Mouse (Mus musculus) forebrain, embryonic 15.5 days (tissue): Measurements from ENCODE around the gene Cdkal1. TPM values are rescaled to one million over a fixed set of nuclear protein-coding genes. Genes with fewer than 3 reads are reported as not detected.

Source experiments
- ATAC-seq: fragments of 200-750 bp; cut with Nextera tagmentation; replicated peaks from 2 replicates; pipeline ENCODE4 v1.8.0; 2017; ENCODE audit warnings: mild to moderate bottlenecking, moderate TSS enrichment, moderate library complexity
- H3K27ac ChIP-seq: fragments of 300-500 bp; sonication (generic); replicated peaks from 2 replicates; pipeline ENCODE4 v1.5.1; 2015; ENCODE audit warnings: mild to moderate bottlenecking, inconsistent platforms
- H3K27me3 ChIP-seq: fragments of 300-500 bp; sonication (generic); 2 replicates; pipeline ENCODE4 v1.6.1; 2015; ENCODE audit warnings: inconsistent platforms
- H3K36me3 ChIP-seq: fragments of 300-500 bp; sonication (generic); 2 replicates; pipeline ENCODE4 v1.6.1; 2015; ENCODE audit warnings: mild to moderate bottlenecking, inconsistent platforms
- H3K4me1 ChIP-seq: fragments of 300-500 bp; sonication (generic); 2 replicates; pipeline ENCODE4 v1.6.1; 2015; ENCODE audit warnings: inconsistent platforms
- H3K4me2 ChIP-seq: fragments of 300-500 bp; sonication (generic); replicated peaks from 2 replicates; pipeline ENCODE4 v1.6.1; 2015; ENCODE audit warnings: mild to moderate bottlenecking, inconsistent platforms
- H3K4me3 ChIP-seq: fragments of 300-500 bp; sonication (generic); 2 replicates; pipeline ENCODE4 v1.5.1; 2015; ENCODE audit warnings: mild to moderate bottlenecking, inconsistent platforms
- H3K9ac ChIP-seq: fragments of 300-500 bp; sonication (generic); replicated peaks from 2 replicates; pipeline ENCODE4 v1.6.1; 2015; ENCODE audit warnings: mild to moderate bottlenecking, inconsistent platforms
- H3K9me3 ChIP-seq: fragments of 300-500 bp; sonication (generic); 2 replicates; pipeline ENCODE4 v1.6.1; 2016; ENCODE audit warnings: inconsistent platforms
- WGBS: fragments of 180-500 bp; shearing (Covaris S2); methylation state at CpG from one replicate; pipeline ENCODE4 v1.1.7; 2015; ENCODE audit warnings: mixed read lengths; 5-methylcytosine and 5-hydroxymethylcytosine counted together
- polyA plus RNA-seq: library from polyadenylated mRNA; unstranded; fragments of >200 nt; fragmentation: Nextera tagmentation; extraction: Ambion mirVana; gene quantifications from 2 replicates; pipeline ENCODE4 v1.2.1, GENCODE M21; 2015

Gene Cdkal1
- polyA plus RNA-seq, 1 experiment from 2014 or later = 28.0 TPM

GRCm38 (mm10) chr13:29679479-29680186, 175.8 kb downstream of the Cdkal1 start:
- Histone ChIP-seq H3K27me3 (no peaks in the 10 kb centered on the region), H3K9me3 (no peaks in the 10 kb centered on the region), H3K27ac (no peak overlapping the region), H3K36me3 (no peaks in the 10 kb centered on the region), H3K4me1 (no peaks in the 10 kb centered on the region), H3K9ac (no peak overlapping the region), H3K4me2 (no peak overlapping the region), H3K4me3 (no peak overlapping the region)
- no peak for ATAC-seq
- WGBS = 91% methylated on average over 11 of the region's 11 CpGs

- no peaks in the 10 kb centered on the region for H3K9me3 ChIP-seq
- no peaks in the 10 kb centered on the region for H3K36me3 ChIP-seq
- H3K27ac ChIP-seq = no peak overlapping the region
- 93% methylated on average over 4 of the region's 4 CpGs for WGBS
- H3K27me3 ChIP-seq = no peaks in the 10 kb centered on the region
- H3K4me3 ChIP-seq = no peak overlapping the region
- no peaks in the 10 kb centered on the region for H3K4me1 ChIP-seq
- ATAC-seq = no peak
- no peak overlapping the region for H3K4me2 ChIP-seq
- H3K9ac ChIP-seq = no peak overlapping the region
Observed at GRCm38 (mm10) chr13:29677559-29677958, 177.9 kb downstream of the Cdkal1 start.

- Histone ChIP-seq H3K36me3 (no peaks in the 10 kb centered on the region), H3K4me3 (no peak overlapping the region), H3K27me3 (no peaks in the 10 kb centered on the region), H3K4me1 (no peaks in the 10 kb centered on the region), H3K27ac (no peak overlapping the region), H3K4me2 (no peak overlapping the region), H3K9me3 (no peaks in the 10 kb centered on the region), H3K9ac (no peak overlapping the region)
- WGBS = 89% methylated on average over 3 of the region's 3 CpGs
- ATAC-seq = no peak
Observed at GRCm38 (mm10) chr13:29670626-29671025, 184.8 kb downstream of the Cdkal1 start.

- no peak for ATAC-seq
- H3K27ac ChIP-seq = no peak overlapping the region
- no peak overlapping the region for H3K4me2 ChIP-seq
- H3K27me3 ChIP-seq = no peaks in the 10 kb centered on the region
- H3K9ac ChIP-seq = no peak overlapping the region
- no peaks in the 10 kb centered on the region for H3K36me3 ChIP-seq
- no peaks in the 10 kb centered on the region for H3K9me3 ChIP-seq
- H3K4me1 ChIP-seq = no peaks in the 10 kb centered on the region
- WGBS = 81% methylated on average over 3 of the region's 3 CpGs
- H3K4me3 ChIP-seq = no peak overlapping the region
Observed at GRCm38 (mm10) chr13:29663908-29664307, 191.6 kb downstream of the Cdkal1 start.

- H3K4me2 ChIP-seq = no peak overlapping the region
- H3K27ac ChIP-seq = no peak overlapping the region
- no peak for ATAC-seq
- no peaks in the 10 kb centered on the region for H3K4me1 ChIP-seq
- H3K4me3 ChIP-seq = no peak overlapping the region
- no peaks in the 10 kb centered on the region for H3K9me3 ChIP-seq
- H3K27me3 ChIP-seq = no peaks in the 10 kb centered on the region
- no peak overlapping the region for H3K9ac ChIP-seq
- no peaks in the 10 kb centered on the region for H3K36me3 ChIP-seq
- 88% methylated on average over 11 of the region's 11 CpGs for WGBS
Observed at GRCm38 (mm10) chr13:29655841-29656365, 199.6 kb downstream of the Cdkal1 start.

GRCm38 (mm10) chr13:29653407-29653806, 202.1 kb downstream of the Cdkal1 start:
- Histone ChIP-seq H3K4me1 (no peaks in the 10 kb centered on the region), H3K4me2 (no peak overlapping the region), H3K36me3 (no peaks in the 10 kb centered on the region), H3K9me3 (no peaks in the 10 kb centered on the region), H3K27me3 (no peaks in the 10 kb centered on the region), H3K27ac (no peak overlapping the region), H3K4me3 (no peak overlapping the region), H3K9ac (no peak overlapping the region)
- 89% methylated on average over 4 of the region's 4 CpGs for WGBS
- ATAC-seq = no peak

GRCm38 (mm10) chr13:29652791-29653190, 202.7 kb downstream of the Cdkal1 start:
- H3K9ac ChIP-seq = no peak overlapping the region
- H3K4me2 ChIP-seq = no peak overlapping the region
- H3K4me3 ChIP-seq = no peak overlapping the region
- H3K9me3 ChIP-seq = no peaks in the 10 kb centered on the region
- no peaks in the 10 kb centered on the region for H3K4me1 ChIP-seq
- WGBS = 86% methylated on average over 6 of the region's 6 CpGs
- no peaks in the 10 kb centered on the region for H3K27me3 ChIP-seq
- H3K27ac ChIP-seq = no peak overlapping the region
- H3K36me3 ChIP-seq = no peaks in the 10 kb centered on the region
- no peak for ATAC-seq

GRCm38 (mm10) chr13:29650576-29651236, 204.8 kb downstream of the Cdkal1 start:
- Histone ChIP-seq H3K9ac (no peak overlapping the region), H3K4me2 (no peak overlapping the region), H3K27ac (no peak overlapping the region), H3K4me1 (no peaks in the 10 kb centered on the region), H3K36me3 (no peaks in the 10 kb centered on the region), H3K9me3 (no peaks in the 10 kb centered on the region), H3K4me3 (no peak overlapping the region), H3K27me3 (no peaks in the 10 kb centered on the region)
- no peak for ATAC-seq
- WGBS = 84% methylated on average over 6 of the region's 6 CpGs

- Histone ChIP-seq H3K4me2 (no peak overlapping the region), H3K36me3 (no peaks in the 10 kb centered on the region), H3K27ac (no peak overlapping the region), H3K4me1 (no peaks in the 10 kb centered on the region), H3K9me3 (no peaks in the 10 kb centered on the region), H3K27me3 (no peaks in the 10 kb centered on the region), H3K4me3 (no peak overlapping the region), H3K9ac (no peak overlapping the region)
- 65% methylated on average over 2 of the region's 2 CpGs for WGBS
- no peak for ATAC-seq
Observed at GRCm38 (mm10) chr13:29649593-29649992, 205.9 kb downstream of the Cdkal1 start.

- Histone ChIP-seq H3K9ac (no peak overlapping the region), H3K4me1 (no peaks in the 10 kb centered on the region), H3K36me3 (no peaks in the 10 kb centered on the region), H3K9me3 (no peaks in the 10 kb centered on the region), H3K27me3 (no peaks in the 10 kb centered on the region), H3K4me3 (no peak overlapping the region), H3K27ac (no peak overlapping the region), H3K4me2 (no peak overlapping the region)
- WGBS = 79% methylated on average over 2 of the region's 2 CpGs
- no peak for ATAC-seq
Observed at GRCm38 (mm10) chr13:29642226-29642625, 213.2 kb downstream of the Cdkal1 start.

GRCm38 (mm10) chr13:29641200-29641599, 214.3 kb downstream of the Cdkal1 start:
- ATAC-seq = no peak
- H3K9me3 ChIP-seq = no peaks in the 10 kb centered on the region
- H3K9ac ChIP-seq = no peak overlapping the region
- H3K27me3 ChIP-seq = no peaks in the 10 kb centered on the region
- WGBS = 79% methylated on average over 5 of the region's 5 CpGs
- H3K4me2 ChIP-seq = no peak overlapping the region
- no peak overlapping the region for H3K4me3 ChIP-seq
- no peaks in the 10 kb centered on the region for H3K4me1 ChIP-seq
- H3K27ac ChIP-seq = no peak overlapping the region
- H3K36me3 ChIP-seq = no peaks in the 10 kb centered on the region

- ATAC-seq = no peak
- H3K4me1 ChIP-seq = no peaks in the 10 kb centered on the region
- no peaks in the 10 kb centered on the region for H3K27me3 ChIP-seq
- H3K9ac ChIP-seq = no peak overlapping the region
- no peak overlapping the region for H3K4me2 ChIP-seq
- 71% methylated on average over 1 of the region's 1 CpGs for WGBS
- H3K4me3 ChIP-seq = no peak overlapping the region
- H3K36me3 ChIP-seq = no peaks in the 10 kb centered on the region
- no peaks in the 10 kb centered on the region for H3K9me3 ChIP-seq
- H3K27ac ChIP-seq = no peak overlapping the region
Observed at GRCm38 (mm10) chr13:29640186-29640585, 215.3 kb downstream of the Cdkal1 start.
